Mouse (Mus musculus): ENCODE data around the gene Banf2. TPM values are rescaled to one million over a fixed set of nuclear protein-coding genes. Genes with fewer than 3 reads are reported as not detected.

Gene Banf2
- polyA plus RNA-seq, 1 experiment from 2014 or later, result not detected

DNA sequence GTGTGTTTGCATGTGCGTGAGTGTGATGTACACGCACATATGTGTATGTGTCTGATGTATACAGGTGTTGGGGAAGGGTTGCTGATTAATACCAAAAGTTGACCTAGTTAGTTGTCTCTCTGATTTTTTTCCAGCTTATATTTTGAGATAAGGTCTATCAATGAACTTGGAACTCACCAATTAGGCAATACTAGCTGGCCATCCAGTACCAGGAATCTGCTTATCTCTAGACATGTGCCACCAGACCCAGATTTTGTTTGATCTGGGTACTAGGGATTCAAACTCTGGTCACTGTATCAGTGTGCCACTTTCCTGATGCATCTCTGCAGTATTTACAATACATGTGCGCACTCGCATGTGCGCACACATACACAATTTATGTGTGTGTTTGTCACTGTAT, 41.2 kb downstream of the Banf2 start:
- Histone ChIP-seq H3K27me3 (no peaks in the 10 kb centered on the region), H3K4me3 (no peak overlapping the region), H3K4me2 (replicated peaks) (no peak overlapping the region), H3K27ac (replicated peaks) (no peak overlapping the region), H3K9me3 (no peaks in the 10 kb centered on the region), H3K36me3 (no peaks in the 10 kb centered on the region), H3K9ac (replicated peaks) (no peak overlapping the region), H3K4me1 (0 out of 2 replicates have a peak, but pooled peaks cover 4% of the 10 kb centered on the region)
- no peak for ATAC-seq (ENCODE audit: low FRiP score, low read depth)
- WGBS, result 94% methylated on average over 5 of the region's 5 CpGs

DNA sequence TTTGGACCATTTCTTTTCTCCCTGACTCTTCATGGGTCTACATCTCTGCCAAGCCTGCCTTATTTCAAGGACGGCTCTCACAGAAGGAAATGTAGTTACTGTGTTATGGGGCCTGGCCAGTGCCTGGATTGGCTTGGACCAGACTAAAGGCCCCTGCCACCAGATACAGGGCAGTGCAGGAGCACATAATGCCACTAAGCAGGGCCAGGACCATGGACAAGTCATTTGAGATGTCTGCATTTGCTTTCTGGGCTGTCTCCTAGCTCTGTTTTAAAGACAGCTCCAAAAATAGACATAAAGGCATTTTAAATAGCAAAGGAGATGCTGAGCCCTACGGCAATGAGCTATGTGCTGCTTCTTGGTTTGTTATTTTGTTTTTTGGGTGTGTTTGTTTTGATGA, 43.8 kb downstream of the Banf2 start:
- Histone ChIP-seq H3K27me3 (no peaks in the 10 kb centered on the region), H3K4me1 (0 out of 2 replicates have a peak, but pooled peaks cover 4% of the 10 kb centered on the region), H3K27ac (replicated peaks) (no peak overlapping the region), H3K4me3 (no peak overlapping the region), H3K9ac (replicated peaks) (no peak overlapping the region), H3K36me3 (no peaks in the 10 kb centered on the region), H3K9me3 (no peaks in the 10 kb centered on the region), H3K4me2 (replicated peaks) (no peak overlapping the region)
- no peak for ATAC-seq (ENCODE audit: low FRiP score, low read depth)
- WGBS, result 87% methylated on average over 2 of the region's 2 CpGs

DNA sequence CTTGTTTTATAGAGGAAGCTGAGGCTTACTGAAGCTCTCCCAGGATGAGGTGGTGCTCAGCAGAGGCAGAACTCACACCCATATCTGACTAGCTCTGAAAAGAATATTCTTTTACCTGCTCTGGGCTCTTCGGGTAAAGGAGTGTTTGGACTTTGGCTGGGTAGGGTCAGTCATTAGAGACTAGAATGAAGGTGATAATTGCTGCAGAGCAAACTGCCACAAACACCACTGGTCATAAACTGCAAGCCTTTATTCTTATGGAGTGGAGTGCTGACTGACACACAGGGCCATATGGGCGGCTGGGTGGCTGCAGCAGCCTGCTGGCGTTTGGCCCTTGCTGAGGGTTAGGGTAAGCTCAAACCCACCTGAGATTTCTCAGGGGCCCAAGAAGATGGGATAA, 46.0 kb downstream of the Banf2 start:
- Histone ChIP-seq H3K4me1 (no peaks in the 10 kb centered on the region), H3K36me3 (no peaks in the 10 kb centered on the region), H3K27ac (replicated peaks) (no peak overlapping the region), H3K9ac (replicated peaks) (no peak overlapping the region), H3K4me2 (replicated peaks) (no peak overlapping the region), H3K9me3 (no peaks in the 10 kb centered on the region), H3K4me3 (no peak overlapping the region), H3K27me3 (no peaks in the 10 kb centered on the region)
- ATAC-seq (ENCODE audit: low FRiP score, low read depth), result no peak
- 87% methylated on average over 3 of the region's 3 CpGs for WGBS

DNA sequence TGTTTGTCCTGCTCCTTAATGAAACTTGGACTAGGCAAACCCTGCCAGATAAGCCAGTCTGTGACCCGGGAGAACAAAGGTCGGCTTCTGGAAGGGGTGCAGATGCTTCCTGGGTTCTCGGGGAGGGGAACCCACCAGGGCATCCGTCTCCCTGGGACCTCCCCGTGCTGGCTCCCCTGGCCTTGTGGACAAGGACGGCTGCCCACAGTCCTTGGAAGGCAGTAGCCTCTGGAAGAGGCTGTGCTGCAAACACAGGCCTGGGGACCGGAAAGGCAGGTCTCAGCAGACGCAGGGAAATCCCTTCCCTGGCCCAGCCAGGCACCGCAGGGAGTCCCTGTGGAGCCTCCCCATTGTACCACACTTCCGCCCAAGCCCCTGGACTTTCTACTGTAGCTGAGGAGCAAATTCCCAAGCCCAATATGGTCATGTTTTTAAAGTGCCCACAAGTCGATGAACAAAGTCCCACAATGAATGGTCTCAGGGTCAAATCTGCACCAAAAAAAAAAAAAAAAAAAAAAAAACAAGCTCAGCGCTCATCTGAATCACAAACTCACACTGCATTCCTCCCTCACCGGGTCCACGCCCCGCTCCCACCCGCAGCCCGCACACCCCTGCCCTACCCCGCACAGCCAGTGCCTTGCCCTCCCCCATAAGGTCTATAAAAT, 53.5 kb downstream of the Banf2 start:
- 20% methylated on average over 18 of the region's 18 CpGs for WGBS
- no peaks in the 10 kb centered on the region for H3K36me3 ChIP-seq
- no peaks in the 10 kb centered on the region for H3K27me3 ChIP-seq
- H3K27ac ChIP-seq (replicated peaks), result no peak overlapping the region; the same call in 1 of the 2 replicates
- peaks cover 9% of the 10 kb centered on the region for H3K4me1 ChIP-seq
- no peak overlapping the region for H3K9ac ChIP-seq (replicated peaks)
- H3K9me3 ChIP-seq, result no peaks in the 10 kb centered on the region
- no peak overlapping the region for H3K4me2 ChIP-seq (replicated peaks)
- 0 out of 2 replicates have a peak, but pooled peaks have one; percentile 12 for ATAC-seq (ENCODE audit: low FRiP score, low read depth)
- H3K4me3 ChIP-seq, result no peak overlapping the region

DNA sequence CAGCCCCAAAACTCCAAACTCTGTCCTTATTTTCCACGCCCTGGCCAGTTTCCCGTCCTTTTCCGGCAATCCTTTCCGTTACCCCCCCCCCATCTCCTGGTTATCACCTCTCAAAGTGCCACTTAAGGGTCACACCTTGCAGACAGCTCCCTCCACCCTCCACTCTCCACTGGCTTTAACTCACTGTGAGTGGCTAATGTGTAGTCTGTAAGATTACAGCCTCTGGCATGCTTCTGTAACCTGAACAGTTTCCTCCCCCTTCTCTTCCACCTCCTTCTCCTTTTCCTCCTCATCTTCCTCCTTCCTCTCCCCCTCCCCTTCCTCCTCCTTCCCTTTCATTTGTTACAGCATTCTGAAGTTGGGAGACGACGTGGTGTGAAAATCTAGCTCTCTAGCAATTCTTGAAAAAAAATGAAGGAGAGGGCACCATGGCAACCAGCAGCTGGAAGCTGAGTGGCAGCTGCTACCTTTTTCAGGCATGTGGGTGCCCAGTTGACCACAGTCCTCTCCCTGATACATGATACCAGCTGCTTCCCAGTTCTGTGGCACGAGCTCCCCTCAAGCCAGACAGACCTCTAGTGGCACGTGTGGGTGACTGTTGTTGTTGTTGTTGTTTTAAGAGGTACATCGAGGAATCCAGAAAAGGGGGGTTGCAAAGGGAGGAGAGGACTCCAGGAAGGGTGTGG, 55.2 kb downstream of the Banf2 start:
- no peaks in the 10 kb centered on the region for H3K36me3 ChIP-seq
- 60% methylated on average over 9 of the region's 9 CpGs for WGBS
- no peak overlapping the region for H3K4me2 ChIP-seq (replicated peaks)
- no peaks in the 10 kb centered on the region for H3K9me3 ChIP-seq
- no peak overlapping the region for H3K4me3 ChIP-seq
- H3K27ac ChIP-seq (replicated peaks), result no peak overlapping the region
- no peak for ATAC-seq (ENCODE audit: low FRiP score, low read depth)
- no peaks in the 10 kb centered on the region for H3K27me3 ChIP-seq
- peaks cover 9% of the 10 kb centered on the region for H3K4me1 ChIP-seq
- H3K9ac ChIP-seq (replicated peaks), result no peak overlapping the region

DNA sequence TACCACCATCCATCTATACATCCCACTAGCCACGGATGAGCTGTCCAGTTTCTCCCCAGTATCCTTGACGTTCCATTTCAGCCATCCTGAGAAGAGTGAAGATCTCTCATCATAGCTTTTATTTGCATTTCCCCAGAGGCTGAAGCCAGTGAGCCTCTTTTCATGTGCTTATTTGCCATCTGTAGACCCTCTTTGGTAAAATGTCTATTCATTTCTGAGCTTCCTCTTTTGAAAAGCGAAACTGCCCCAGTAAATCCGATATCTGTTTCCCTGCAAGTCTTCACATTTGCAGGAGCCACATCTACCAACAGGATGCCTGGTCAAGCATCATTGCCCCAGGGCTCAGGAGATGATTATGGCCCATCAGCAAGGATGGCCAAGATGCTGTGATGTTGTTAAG, 59.9 kb downstream of the Banf2 start:
- WGBS, result 74% methylated on average over 4 of the region's 4 CpGs
- Histone ChIP-seq H3K4me1 (peaks cover 3% of the 10 kb centered on the region), H3K4me2 (replicated peaks) (no peak overlapping the region), H3K27ac (replicated peaks) (no peak overlapping the region), H3K4me3 (no peak overlapping the region), H3K36me3 (no peaks in the 10 kb centered on the region), H3K9me3 (no peaks in the 10 kb centered on the region), H3K27me3 (no peaks in the 10 kb centered on the region), H3K9ac (replicated peaks) (no peak overlapping the region)
- ATAC-seq (ENCODE audit: low FRiP score, low read depth), result no peak

DNA sequence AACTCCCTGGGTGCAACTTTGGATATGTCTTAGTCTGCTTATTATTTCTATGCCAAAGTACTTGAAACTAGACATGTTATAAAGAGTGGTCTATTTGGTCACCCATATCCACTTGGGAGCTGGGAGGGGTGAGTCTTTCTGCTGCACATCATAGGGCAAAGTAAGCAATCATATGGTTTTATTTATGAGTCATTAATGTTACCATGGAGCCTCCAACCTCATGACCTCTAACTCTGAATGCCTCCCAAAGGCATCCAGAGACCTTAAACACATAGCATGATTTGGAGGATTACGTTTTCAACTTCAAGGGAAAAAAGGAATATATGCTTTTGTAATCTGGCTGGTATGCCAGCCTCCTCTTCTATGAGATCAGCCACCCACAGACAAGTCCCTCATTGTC, 61.9 kb downstream of the Banf2 start:
- H3K9ac ChIP-seq (replicated peaks), result no peak overlapping the region
- no peaks in the 10 kb centered on the region for H3K4me1 ChIP-seq
- no peak overlapping the region for H3K27ac ChIP-seq (replicated peaks)
- no peaks in the 10 kb centered on the region for H3K9me3 ChIP-seq
- no peaks in the 10 kb centered on the region for H3K27me3 ChIP-seq
- no peak overlapping the region for H3K4me3 ChIP-seq
- H3K36me3 ChIP-seq, result no peaks in the 10 kb centered on the region
- ATAC-seq (ENCODE audit: low FRiP score, low read depth), result no peak
- WGBS, result 63% methylated on average over 1 of the region's 1 CpGs
- no peak overlapping the region for H3K4me2 ChIP-seq (replicated peaks)

DNA sequence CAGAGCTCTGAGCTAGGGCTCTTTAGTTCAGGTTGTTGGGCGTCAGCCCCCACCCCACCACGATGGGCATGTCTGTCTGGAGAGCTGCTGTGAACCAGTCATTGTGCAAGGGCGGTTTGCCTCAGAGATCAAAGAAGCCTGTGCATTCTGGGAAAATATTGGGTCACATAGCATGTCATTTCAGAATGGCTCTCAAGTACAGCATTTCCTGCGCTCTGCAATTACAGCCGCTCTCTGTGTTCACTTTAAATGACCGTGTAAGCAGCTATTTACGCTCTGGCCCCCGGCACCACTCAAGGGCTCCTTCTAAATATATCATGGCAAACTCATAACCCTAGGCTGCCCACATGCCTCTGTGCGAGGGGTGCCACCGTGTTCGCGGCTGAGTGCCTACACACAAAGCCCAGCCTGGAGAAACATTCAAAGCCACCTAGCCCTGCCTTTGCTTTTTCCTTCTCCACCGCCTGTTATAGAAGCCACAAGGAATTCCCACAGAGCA, 68.7 kb downstream of the Banf2 start:
- ATAC-seq (ENCODE audit: low FRiP score, low read depth), result peak; percentile 50; the same call in 1 of the 2 replicates
- no peak overlapping the region for H3K4me3 ChIP-seq
- no peaks in the 10 kb centered on the region for H3K9me3 ChIP-seq
- H3K27ac ChIP-seq (replicated peaks), result no peak overlapping the region
- H3K27me3 ChIP-seq, result no peaks in the 10 kb centered on the region
- no peak overlapping the region for H3K9ac ChIP-seq (replicated peaks)
- WGBS, result 41% methylated on average over 13 of the region's 13 CpGs
- no peak overlapping the region for H3K4me2 ChIP-seq (replicated peaks)
- H3K4me1 ChIP-seq, result peaks cover 6% of the 10 kb centered on the region; the same call in 1 of the 2 replicates
- H3K36me3 ChIP-seq, result no peaks in the 10 kb centered on the region

DNA sequence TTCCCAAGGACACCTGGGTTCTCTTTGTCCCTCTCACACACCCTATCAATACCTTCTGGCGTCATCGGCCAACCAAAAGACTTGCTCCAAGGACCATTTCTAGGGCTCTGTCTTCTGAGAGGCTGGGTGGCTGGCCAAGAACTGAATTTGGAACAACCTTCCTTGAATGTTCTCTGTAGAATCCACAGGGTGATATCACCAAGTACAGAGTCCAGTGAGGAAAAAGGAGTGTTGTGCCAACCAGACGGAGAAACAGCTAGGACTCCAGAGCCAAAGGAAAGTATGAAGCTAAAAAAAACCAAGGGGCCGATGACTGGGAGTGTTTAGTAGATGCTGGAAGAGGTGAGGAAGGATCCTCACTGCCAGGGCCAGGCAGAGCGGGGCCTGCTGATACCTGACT, 74.5 kb downstream of the Banf2 start:
- ATAC-seq (ENCODE audit: low FRiP score, low read depth), result no peak
- Histone ChIP-seq H3K4me1 (0 out of 2 replicates have a peak, but pooled peaks cover 3% of the 10 kb centered on the region), H3K4me3 (no peak overlapping the region), H3K9ac (replicated peaks) (no peak overlapping the region), H3K4me2 (replicated peaks) (no peak overlapping the region), H3K36me3 (no peaks in the 10 kb centered on the region), H3K9me3 (no peaks in the 10 kb centered on the region), H3K27me3 (no peaks in the 10 kb centered on the region), H3K27ac (replicated peaks) (no peak overlapping the region)
- WGBS, result 83% methylated on average over 5 of the region's 5 CpGs

DNA sequence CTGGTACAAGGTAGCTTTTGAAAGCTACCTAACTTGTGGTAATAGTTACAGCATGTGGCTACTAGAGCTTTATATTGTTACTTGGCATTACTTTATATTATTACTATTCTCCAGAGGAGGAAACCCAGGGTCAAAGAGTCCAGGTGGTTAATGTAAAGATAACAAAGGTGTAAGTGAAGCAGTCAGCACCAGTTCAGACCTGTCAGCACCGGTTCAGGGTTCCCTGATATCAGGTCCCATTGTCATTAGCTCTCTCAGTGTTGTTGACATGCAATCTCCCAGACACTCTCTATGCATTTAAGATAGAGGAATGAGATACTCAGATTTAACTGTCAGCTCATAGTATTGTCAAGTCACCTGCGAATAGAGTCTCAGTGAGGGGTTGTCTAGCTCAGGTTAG, 75.0 kb downstream of the Banf2 start:
- no peak overlapping the region for H3K9ac ChIP-seq (replicated peaks)
- ATAC-seq (ENCODE audit: low FRiP score, low read depth), result no peak
- no peaks in the 10 kb centered on the region for H3K9me3 ChIP-seq
- no peaks in the 10 kb centered on the region for H3K36me3 ChIP-seq
- WGBS, result 89% methylated on average over 2 of the region's 2 CpGs
- H3K4me3 ChIP-seq, result no peak overlapping the region
- H3K27me3 ChIP-seq, result no peaks in the 10 kb centered on the region
- 0 out of 2 replicates have a peak, but pooled peaks cover 3% of the 10 kb centered on the region for H3K4me1 ChIP-seq
- H3K4me2 ChIP-seq (replicated peaks), result no peak overlapping the region
- H3K27ac ChIP-seq (replicated peaks), result no peak overlapping the region

DNA sequence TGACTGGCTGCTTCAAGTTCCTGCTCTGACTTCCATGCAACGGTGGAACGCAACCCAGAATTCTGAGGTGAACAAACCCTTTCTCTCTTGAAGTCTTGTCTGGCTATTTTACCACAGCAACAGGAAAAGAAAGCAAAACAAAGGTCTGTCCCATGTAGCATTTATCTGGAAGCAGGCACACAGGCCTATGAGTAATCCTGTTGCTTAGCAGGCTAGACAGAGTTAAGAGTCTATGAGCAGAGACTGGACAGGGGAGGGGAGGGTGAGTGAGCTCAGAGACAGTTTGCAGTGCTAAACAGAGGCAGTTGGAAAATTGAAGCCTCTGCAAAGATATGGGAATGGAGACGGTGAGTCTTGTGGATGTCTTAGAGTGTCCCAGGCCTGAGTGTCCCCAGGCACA, 75.5 kb downstream of the Banf2 start:
- Histone ChIP-seq H3K9ac (replicated peaks) (no peak overlapping the region), H3K27ac (replicated peaks) (no peak overlapping the region), H3K4me1 (0 out of 2 replicates have a peak, but pooled peaks cover 3% of the 10 kb centered on the region), H3K27me3 (no peaks in the 10 kb centered on the region), H3K4me3 (no peak overlapping the region), H3K9me3 (no peaks in the 10 kb centered on the region), H3K36me3 (no peaks in the 10 kb centered on the region), H3K4me2 (replicated peaks) (no peak overlapping the region)
- no peak for ATAC-seq (ENCODE audit: low FRiP score, low read depth)
- 83% methylated on average over 3 of the region's 3 CpGs for WGBS

DNA sequence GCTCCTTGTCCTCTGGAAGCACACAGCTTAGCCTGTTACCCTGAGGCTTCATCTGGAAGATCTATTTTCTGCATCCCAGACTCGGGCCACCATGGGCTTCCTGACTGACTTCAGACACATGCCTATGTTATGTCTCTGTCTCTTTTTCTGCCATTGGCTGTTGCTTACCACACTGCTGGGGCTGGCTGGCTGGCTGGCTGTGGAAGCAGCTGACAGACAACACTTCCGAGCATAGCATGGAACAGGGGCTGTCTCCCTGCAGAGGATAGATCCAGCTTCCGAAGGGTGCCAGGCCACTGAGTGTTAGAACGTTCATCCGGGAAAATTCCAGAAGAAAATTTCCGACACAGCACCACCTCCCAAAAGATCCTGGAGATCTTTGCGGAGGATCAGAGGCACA, 79.1 kb downstream of the Banf2 start:
- Histone ChIP-seq H3K27ac (replicated peaks) (no peak overlapping the region), H3K4me1 (0 out of 2 replicates have a peak, but pooled peaks cover 3% of the 10 kb centered on the region), H3K9me3 (no peaks in the 10 kb centered on the region), H3K4me3 (no peak overlapping the region), H3K9ac (replicated peaks) (no peak overlapping the region), H3K36me3 (no peaks in the 10 kb centered on the region), H3K27me3 (no peaks in the 10 kb centered on the region), H3K4me2 (replicated peaks) (no peak overlapping the region)
- 68% methylated on average over 7 of the region's 7 CpGs for WGBS
- 0 out of 2 replicates have a peak, but pooled peaks have one; percentile 6 for ATAC-seq (ENCODE audit: low FRiP score, low read depth)
